Comparison of ENCODE assay signal across 18 mouse cellular contexts in genomic region chr11:95896446-95897179, GRCm38 (mm10). TPM values are rescaled to one million over a fixed set of nuclear protein-coding genes. Genes with fewer than 3 reads are reported as not detected.
DNase-seq lines count a peak whose midpoint lies in the region; ATAC-seq and TF ChIP-seq lines count a peak whose summit lies in the region.
"Had no signal": no experiment of that assay in that cellular context is flagged by ENCODE, and none has a peak within 500 bp of the region (broad histone marks: within the 10 kb centered on the region; RNA-seq: fewer than 3 reads in every experiment).

No protein-coding gene starts in this region.

- H3K9ac ChIP-seq in heart, embryonic 16.5 days (ENCODE audit: low read length), result no peak overlapping the region
- H3K9ac ChIP-seq in MEL (ENCODE audit: control insufficient read depth, low read depth, low read length, poor library complexity, severe bottlenecking), result peak overlapping the region; percentile 71
- no peak overlapping the region for H3K9ac ChIP-seq in liver, embryonic 13.5 days
- no peak overlapping the region for H3K9ac ChIP-seq in midbrain, embryonic 11.5 days (ENCODE audit: low read length)
- no peak overlapping the region for H3K9ac ChIP-seq in intestine, embryonic 16.5 days (ENCODE audit: low read depth, low read length)
- H3K9ac ChIP-seq: hindbrain, embryonic 13.5 days had no signal

- peak in 1 of 2 experiments; percentile 47; a peak in 2 of 4 replicates for TF ChIP-seq POLR2A in MEL (IDR thresholded peaks at IDR 0.05; ENCODE audit: control insufficient read depth in 1 of 2, insufficient read depth in 1 of 2, low read depth in 1 of 2, low read length in 2 of 2, poor library complexity in 1 of 2)

- no peak overlapping the region for H3K4me3 ChIP-seq in heart, embryonic 16.5 days (ENCODE audit: low read length)
- H3K4me3 ChIP-seq in MEL (ENCODE audit: control insufficient read depth in 1 of 2, insufficient read depth in 1 of 2, low read depth in 2 of 2, low read length in 2 of 2), result peak overlapping the region; percentile 76 to 97
- peak overlapping the region; percentile 18 for H3K4me3 ChIP-seq in liver, embryonic 13.5 days (replicated peaks)
- no peak overlapping the region for H3K4me3 ChIP-seq in midbrain, embryonic 11.5 days (ENCODE audit: low read depth, low read length)
- H3K4me3 ChIP-seq in intestine, embryonic 16.5 days (ENCODE audit: low read length), result no peak overlapping the region
- H3K4me3 ChIP-seq: heart, embryonic 10.5 days; hindbrain, embryonic 13.5 days; left cerebral cortex, adult 2 months had no signal

- no peaks in the 10 kb centered on the region for H3K27me3 ChIP-seq in heart, embryonic 16.5 days (ENCODE audit: control insufficient read depth, insufficient read depth, low read length)
- H3K27me3 ChIP-seq in MEL (ENCODE audit: control insufficient read depth in 1 of 2, insufficient read depth in 2 of 2, low read length in 2 of 2), result no peaks in the 10 kb centered on the region
- no peaks in the 10 kb centered on the region for H3K27me3 ChIP-seq in liver, embryonic 13.5 days
- no peaks in the 10 kb centered on the region; the same call in 1 of the 2 replicates for H3K27me3 ChIP-seq in midbrain, embryonic 11.5 days (ENCODE audit: control insufficient read depth, insufficient read depth, low read length)
- no peaks in the 10 kb centered on the region for H3K27me3 ChIP-seq in intestine, embryonic 16.5 days (replicated peaks; ENCODE audit: control insufficient read depth, insufficient read depth, low read length)
- H3K27me3 ChIP-seq: hindbrain, embryonic 13.5 days had no signal

- H3K79me2 ChIP-seq in MEL (ENCODE audit: control insufficient read depth, insufficient read depth, low read length, poor library complexity), result peaks cover 1% of the 10 kb centered on the region; the same call in 1 of the 2 replicates

- 67% methylated on average over 14 of the region's 14 CpGs for WGBS in heart, embryonic 16.5 days
- 31% methylated on average over 14 of the region's 14 CpGs for WGBS in liver, embryonic 13.5 days (ENCODE audit: insufficient replicate concordance)
- WGBS in midbrain, embryonic 11.5 days, result 76% methylated on average over 14 of the region's 14 CpGs
- WGBS in intestine, embryonic 16.5 days, result 80% methylated on average over 14 of the region's 14 CpGs

- no peak for TF ChIP-seq RAD21 in MEL (IDR thresholded peaks at IDR 0.05; ENCODE audit: low read depth, low read length)

- H3K4me1 ChIP-seq in heart, embryonic 16.5 days (ENCODE audit: control insufficient read depth, insufficient read depth, low read length), result no peaks in the 10 kb centered on the region
- H3K4me1 ChIP-seq in MEL (ENCODE audit: control insufficient read depth in 1 of 2, insufficient read depth in 2 of 2, low read length in 2 of 2), result peaks cover 0 to 12% of the 10 kb centered on the region in 2 experiments; a peak in 3 of 4 replicates
- no peaks in the 10 kb centered on the region for H3K4me1 ChIP-seq in liver, embryonic 13.5 days (replicated peaks)
- H3K4me1 ChIP-seq in midbrain, embryonic 11.5 days (ENCODE audit: control insufficient read depth, insufficient read depth, low read length), result no peaks in the 10 kb centered on the region
- H3K4me1 ChIP-seq in intestine, embryonic 16.5 days (ENCODE audit: control insufficient read depth, insufficient read depth, low read length), result no peaks in the 10 kb centered on the region
- H3K4me1 ChIP-seq: heart, embryonic 10.5 days; hindbrain, embryonic 13.5 days had no signal

- no peaks in the 10 kb centered on the region for H3K36me3 ChIP-seq in heart, embryonic 16.5 days (ENCODE audit: control insufficient read depth, insufficient read depth)
- peaks cover 0 to 7% of the 10 kb centered on the region in 2 experiments; a peak in 1 of 4 replicates for H3K36me3 ChIP-seq in MEL (ENCODE audit: control insufficient read depth in 1 of 2, insufficient read depth in 2 of 2, low read length in 2 of 2)
- no peaks in the 10 kb centered on the region for H3K36me3 ChIP-seq in liver, embryonic 13.5 days
- H3K36me3 ChIP-seq in midbrain, embryonic 11.5 days (ENCODE audit: control insufficient read depth, insufficient read depth, low read length), result no peaks in the 10 kb centered on the region
- H3K36me3 ChIP-seq in intestine, embryonic 16.5 days (ENCODE audit: control insufficient read depth, insufficient read depth, low read length), result no peaks in the 10 kb centered on the region
- H3K36me3 ChIP-seq: heart, embryonic 10.5 days; hindbrain, embryonic 13.5 days had no signal

- H3K27ac ChIP-seq in heart, embryonic 16.5 days (ENCODE audit: low read length), result no peak overlapping the region
- peak overlapping the region; percentile 20 for H3K27ac ChIP-seq in MEL (ENCODE audit: control insufficient read depth, low read depth, low read length)
- no peak overlapping the region for H3K27ac ChIP-seq in liver, embryonic 13.5 days
- H3K27ac ChIP-seq in midbrain, embryonic 11.5 days (ENCODE audit: low read depth, low read length), result no peak overlapping the region
- H3K27ac ChIP-seq in intestine, embryonic 16.5 days (ENCODE audit: low read length), result no peak overlapping the region
- H3K27ac ChIP-seq: heart, embryonic 10.5 days; hindbrain, embryonic 13.5 days; kidney, postnatal 0 days; left cerebral cortex, adult 2 months had no signal

- no peak for TF ChIP-seq CTCF in MEL (IDR thresholded peaks at IDR 0.05 in 2 of 3, conservative IDR thresholded peaks at IDR 0.05 in 1 of 3; ENCODE audit: control insufficient read depth in 1 of 3, insufficient read depth in 1 of 3, low read depth in 2 of 3, low read length in 3 of 3, poor library complexity in 1 of 3, severe bottlenecking in 1 of 3)

- ATAC-seq in heart, embryonic 16.5 days (replicated peaks; ENCODE audit: extremely low read depth, insufficient read depth, low FRiP score), result no peak
- ATAC-seq in liver, embryonic 13.5 days (ENCODE audit: low read depth), result no peak
- peak; percentile 72 for ATAC-seq in neutrophil, adult 5-6 weeks (ENCODE audit: extremely low read depth, insufficient number of reproducible peaks, low FRiP score, poor library complexity, severe bottlenecking)
- ATAC-seq in midbrain, embryonic 11.5 days (ENCODE audit: low FRiP score), result no peak
- no peak for ATAC-seq in intestine, embryonic 16.5 days

- DNase-seq in heart, postnatal 4 days, result no peak
- DNase-seq in MEL (ENCODE audit: low read depth, low spot score), result peak; percentile 76
- DNase-seq in liver, embryonic 13.5 days, result no peak
- DNase-seq in midbrain, embryonic 11.5 days (ENCODE audit: low spot score, missing footprints), result no peak
- DNase-seq in urinary bladder, postnatal 4 days (ENCODE audit: low spot score in 2 of 2), result no peak
- DNase-seq: cerebellum, postnatal 14 days; lung, adult 18-20 months; midbrain, embryonic 14.5 days had no signal

- TF ChIP-seq EP300 in MEL (IDR thresholded peaks at IDR 0.05; ENCODE audit: low read depth in 1 of 2, low read length in 2 of 2), result peak in 1 of 2 experiments; percentile 7; a peak in 1 of 4 replicates

- no peaks in the 10 kb centered on the region for H3K9me3 ChIP-seq in heart, embryonic 16.5 days (replicated peaks; ENCODE audit: control insufficient read depth, low read length)
- H3K9me3 ChIP-seq in MEL (replicated peaks; ENCODE audit: insufficient read depth, low read length), result no peaks in the 10 kb centered on the region
- no peaks in the 10 kb centered on the region for H3K9me3 ChIP-seq in liver, embryonic 13.5 days (replicated peaks)
- H3K9me3 ChIP-seq in midbrain, embryonic 11.5 days (ENCODE audit: control insufficient read depth, low read length), result no peaks in the 10 kb centered on the region
- H3K9me3 ChIP-seq in intestine, embryonic 16.5 days (ENCODE audit: control insufficient read depth, low read length), result no peaks in the 10 kb centered on the region
- H3K9me3 ChIP-seq: heart, embryonic 10.5 days; hindbrain, embryonic 13.5 days had no signal

- H3K4me2 ChIP-seq in heart, embryonic 16.5 days (ENCODE audit: low read depth, low read length), result peak overlapping the region; percentile 22
- peak overlapping the region; percentile 48 for H3K4me2 ChIP-seq in liver, embryonic 13.5 days
- H3K4me2 ChIP-seq in midbrain, embryonic 11.5 days, result no peak overlapping the region
- no peak overlapping the region for H3K4me2 ChIP-seq in intestine, embryonic 16.5 days (ENCODE audit: low read depth, low read length)
- H3K4me2 ChIP-seq: hindbrain, embryonic 13.5 days had no signal

RNA-seq across cellular contexts. Expression of gene B4galnt2, which starts 18.1 kb away (rescaled TPM):
- polyA plus RNA-seq in heart, embryonic 16.5 days (2015; fragmentation: Nextera tagmentation; extraction: Ambion mirVana), result 0.61 and 1.1 TPM in 2 replicates
- not detected for total RNA-seq in heart, postnatal 4 days (2021)
- 0.15 and 0.16 TPM in 2 replicates for total RNA-seq in MEL (2012; rRNA removed)
- 1 to 10 TPM in 1 of 2 experiments, not detected in 1; 4.5 TPM for polyA plus RNA-seq in MEL (2012; ENCODE audit: insufficient read depth in 1 of 2, insufficient read length in 2 of 2, low read depth in 1 of 2, low replicate concordance in 2 of 2, missing spikeins in 1 of 2)
- polyA plus RNA-seq in liver, embryonic 13.5 days (2015; fragmentation: Nextera tagmentation; extraction: Ambion mirVana), result 0.13 and 0.27 TPM in 2 replicates
- total RNA-seq in neutrophil, adult 5-6 weeks (2017), result 2.0 and 2.1 TPM in 2 replicates
- polyA plus RNA-seq in midbrain, embryonic 11.5 days (2014; fragmentation: Nextera tagmentation; extraction: Ambion mirVana), result 0.08 TPM in 1 of 2 replicates, not detected in the other
- polyA plus RNA-seq in intestine, embryonic 16.5 days (2015; fragmentation: Nextera tagmentation; extraction: Ambion mirVana), result 41.8 and 44.3 TPM in 2 replicates
- total RNA-seq: left cerebral cortex, adult 2 months had no signal
- polyA plus RNA-seq: brain, embryonic 14.5 days; C2C12; frontal cortex, adult 2 months; hindbrain, embryonic 13.5 days; midbrain, embryonic 14.5 days had no signal

RNA-seq across cellular contexts. Expression of gene Abi3, which starts 54.3 kb away (rescaled TPM):
- polyA plus RNA-seq in heart, embryonic 16.5 days (2015; fragmentation: Nextera tagmentation; extraction: Ambion mirVana), result 19.6 and 28.0 TPM in 2 replicates
- 10 to 100 TPM; 16.7 to 19.5 TPM for total RNA-seq in heart, postnatal 4 days (2021)
- total RNA-seq in MEL (2012; rRNA removed), result 3.2 and 3.3 TPM in 2 replicates
- polyA plus RNA-seq in MEL (2012; ENCODE audit: insufficient read depth in 1 of 2, insufficient read length in 2 of 2, low read depth in 1 of 2, low replicate concordance in 2 of 2, missing spikeins in 1 of 2), result 10 to 100 TPM in 1 of 2 experiments, not detected in 1; 15.4 TPM
- polyA plus RNA-seq in liver, embryonic 13.5 days (2015; fragmentation: Nextera tagmentation; extraction: Ambion mirVana), result 5.8 and 6.3 TPM in 2 replicates
- 60.0 and 63.7 TPM in 2 replicates for total RNA-seq in neutrophil, adult 5-6 weeks (2017)
- 1.2 and 2.1 TPM in 2 replicates for polyA plus RNA-seq in midbrain, embryonic 11.5 days (2014; fragmentation: Nextera tagmentation; extraction: Ambion mirVana)
- 8.7 and 10.3 TPM in 2 replicates for polyA plus RNA-seq in intestine, embryonic 16.5 days (2015; fragmentation: Nextera tagmentation; extraction: Ambion mirVana)

RNA-seq across cellular contexts. Expression of gene Gngt2, which starts 59.6 kb away (rescaled TPM):
- polyA plus RNA-seq in heart, embryonic 16.5 days (2015; fragmentation: Nextera tagmentation; extraction: Ambion mirVana), result 30.3 and 34.7 TPM in 2 replicates
- total RNA-seq in heart, postnatal 4 days (2021), result 10 to 100 TPM; 23.2 to 23.8 TPM
- 23.5 and 24.0 TPM in 2 replicates for total RNA-seq in MEL (2012; rRNA removed)
- polyA plus RNA-seq in MEL (2012; ENCODE audit: insufficient read depth in 1 of 2, insufficient read length in 2 of 2, low read depth in 1 of 2, low replicate concordance in 2 of 2, missing spikeins in 1 of 2), result 10 to 100 TPM in 1 of 2 experiments, not detected in 1; 25.9 TPM
- 13.8 and 15.3 TPM in 2 replicates for polyA plus RNA-seq in liver, embryonic 13.5 days (2015; fragmentation: Nextera tagmentation; extraction: Ambion mirVana)
- total RNA-seq in neutrophil, adult 5-6 weeks (2017), result 122 and 146 TPM in 2 replicates
- 4.9 and 5.6 TPM in 2 replicates for polyA plus RNA-seq in midbrain, embryonic 11.5 days (2014; fragmentation: Nextera tagmentation; extraction: Ambion mirVana)
- polyA plus RNA-seq in intestine, embryonic 16.5 days (2015; fragmentation: Nextera tagmentation; extraction: Ambion mirVana), result 17.3 and 17.4 TPM in 2 replicates

Comparison
In these comparisons a context has a peak if more than half of its experiments do, and no peak if none do; other contexts are left out.
1. H3K4me2 ChIP-seq: peak in heart, embryonic 16.5 days (single experiment) and liver, embryonic 13.5 days (single experiment); none in midbrain, embryonic 11.5 days (single experiment) and intestine, embryonic 16.5 days (single experiment).
2. H3K4me3 ChIP-seq: peak in MEL (2 of 2) and liver, embryonic 13.5 days (single experiment); none in heart, embryonic 16.5 days (single experiment), midbrain, embryonic 11.5 days (single experiment) and intestine, embryonic 16.5 days (single experiment).